Mouse (Mus musculus): ENCODE results near the gene Xpa.

Xpa gene

GRCm38 (mm10) chr4:46146881-46147280 lies 49.2 kb downstream of the Xpa start:
- no peak for DNase-seq (ENCODE audit: inconsistent ontology term)

- DNase-seq (ENCODE audit: inconsistent ontology term) = no peak
Observed at GRCm38 (mm10) chr4:46144323-46144722, 51.8 kb downstream of the Xpa start.

DNA sequence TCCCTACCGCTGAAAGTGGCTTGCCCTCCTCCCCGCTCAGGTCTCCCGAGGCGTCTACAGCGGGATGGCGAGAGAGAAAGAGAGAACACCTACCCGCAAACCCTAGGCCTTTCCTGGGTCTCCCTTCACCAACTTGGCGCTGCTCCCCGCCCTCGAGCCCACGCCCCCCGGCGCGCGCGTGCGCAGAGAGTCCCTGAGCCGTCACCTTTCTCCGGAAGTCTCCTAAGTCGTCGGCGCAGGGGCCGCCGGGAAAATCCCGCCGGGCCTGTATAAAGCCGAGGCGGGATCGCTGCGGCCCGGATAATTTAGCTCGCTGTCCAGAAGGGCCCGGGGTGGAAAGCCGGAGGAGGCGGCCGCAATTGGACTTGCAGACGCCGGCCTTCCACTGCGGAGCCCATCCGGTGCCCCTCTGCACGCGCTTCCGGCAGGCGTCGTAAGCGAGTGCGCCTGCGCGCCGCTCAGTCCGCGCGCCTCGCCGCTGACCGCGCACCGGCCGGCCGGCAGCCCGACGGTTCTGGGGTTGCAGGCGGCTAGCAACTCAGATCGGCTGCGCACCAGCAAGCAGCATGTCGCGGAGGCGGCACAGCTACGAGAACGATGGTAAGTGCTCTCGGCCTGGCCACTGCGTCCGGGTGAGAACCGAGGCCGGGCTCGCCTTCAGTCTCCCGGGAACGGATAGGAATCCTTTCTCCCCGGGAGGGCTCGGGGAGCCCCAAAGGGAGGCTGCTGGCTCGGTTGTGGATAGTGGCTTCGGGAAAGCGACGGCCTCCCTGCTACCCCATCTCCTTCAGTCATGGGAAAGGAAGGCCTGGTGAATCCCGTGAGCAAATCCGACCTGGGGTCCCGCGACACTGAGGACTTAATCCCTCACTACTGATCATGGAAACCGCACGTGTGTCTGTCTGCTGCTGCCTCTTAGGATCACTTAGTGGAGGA lies 57.6 kb downstream of the Xpa start, which contains the start of the genes Ncbp1 and Tstd2:
Gene Ncbp1 (plus strand): TSS at position 327 of the 936 bp plus-strand sequence.
Gene Tstd2 (minus strand): TSS at position 408 of the 936 bp plus-strand sequence.
- peak; percentile 99 for DNase-seq (ENCODE audit: inconsistent ontology term)

DNA sequence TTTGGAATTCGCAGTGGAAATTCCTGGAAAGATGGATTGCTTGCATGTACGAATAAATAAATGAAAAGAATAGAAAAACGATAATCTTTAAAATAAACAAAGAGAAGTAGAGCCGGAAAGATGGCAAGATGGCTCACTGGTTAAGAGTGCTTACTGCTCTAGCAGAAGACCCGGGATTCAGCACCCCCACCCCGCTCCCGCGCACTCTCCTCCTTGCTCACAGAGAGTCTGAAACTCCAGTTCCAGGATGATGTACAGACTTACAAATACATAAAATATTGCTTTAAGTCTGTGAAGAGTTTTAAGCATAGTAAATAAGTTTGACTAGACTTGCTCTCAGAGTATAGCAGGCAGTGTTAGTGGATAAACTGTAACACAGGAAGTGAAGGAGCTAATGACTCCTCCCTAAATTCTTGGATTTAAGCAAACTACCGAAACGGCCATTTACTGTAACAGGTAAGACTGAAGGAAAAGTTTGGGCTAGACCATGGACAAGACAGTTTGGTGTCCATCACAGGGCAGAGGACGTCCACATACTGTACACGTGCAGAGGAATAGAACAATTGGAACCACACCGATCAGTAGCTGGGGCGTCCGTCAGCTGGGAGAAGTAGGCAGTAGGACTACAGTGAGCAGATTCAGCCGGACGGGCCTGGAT lies 58.4 kb downstream of the Xpa start:
- DNase-seq (ENCODE audit: inconsistent ontology term) = peak; percentile 33

DNA sequence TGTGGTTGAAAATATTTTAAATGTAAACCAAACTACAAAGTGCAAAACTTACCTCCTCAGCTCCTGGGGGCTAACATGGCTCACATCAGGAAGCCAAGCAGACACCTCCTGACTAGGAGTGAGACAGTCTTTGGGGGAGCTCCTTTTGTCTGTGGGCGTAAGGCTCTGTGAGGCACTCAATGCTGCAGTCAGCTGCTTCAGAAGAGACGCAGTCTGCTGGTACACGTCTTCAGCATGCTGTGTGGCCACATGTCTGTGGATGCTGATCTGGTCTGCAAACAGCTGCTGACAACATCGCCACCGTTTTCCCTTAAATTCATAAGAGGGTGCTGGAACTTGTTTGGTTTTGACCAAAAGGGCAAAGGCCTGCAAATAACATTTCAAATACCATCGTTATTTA lies 64.3 kb downstream of the Xpa start:
- no peak for DNase-seq (ENCODE audit: inconsistent ontology term)

- DNase-seq (ENCODE audit: inconsistent ontology term) = peak; percentile 43
Observed at GRCm38 (mm10) chr4:46130221-46130620, 65.9 kb downstream of the Xpa start.

DNA sequence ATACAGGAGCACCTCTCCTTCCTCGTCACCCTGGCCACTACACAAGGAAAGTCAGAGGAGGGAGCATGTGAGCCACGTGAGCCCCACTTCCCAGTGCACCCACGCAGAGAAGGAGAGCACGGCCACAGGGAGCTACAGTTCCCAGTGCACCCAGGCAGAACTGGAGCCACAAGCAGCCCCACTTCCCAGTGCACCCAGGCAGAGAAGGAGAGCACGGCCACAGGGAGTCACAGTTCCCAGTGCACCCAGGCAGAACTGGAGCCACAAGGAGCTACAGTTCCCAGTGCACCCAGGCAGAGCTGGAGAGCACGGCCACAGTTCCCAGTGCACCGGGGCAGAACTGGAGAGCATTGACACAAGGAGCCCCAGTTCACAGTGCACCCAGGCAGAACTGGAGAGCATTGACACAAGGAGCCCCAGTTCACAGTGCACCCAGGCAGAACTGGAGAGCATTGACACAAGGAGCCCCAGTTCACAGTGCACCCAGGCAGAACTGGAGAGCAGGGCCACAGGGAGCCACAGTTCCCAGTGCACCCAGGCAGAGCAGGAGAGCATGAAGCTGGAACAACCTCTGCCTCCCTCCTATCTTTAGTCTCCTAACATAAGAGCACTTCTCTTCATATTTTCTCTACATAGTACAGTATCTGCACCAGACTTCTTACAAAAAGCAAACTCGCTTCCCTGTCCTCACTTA lies 66.7 kb downstream of the Xpa start:
- DNase-seq (ENCODE audit: inconsistent ontology term) = no peak

- peak; percentile 65 for DNase-seq (ENCODE audit: inconsistent ontology term)
Observed at GRCm38 (mm10) chr4:46126541-46126940, 69.6 kb downstream of the Xpa start.

- peak; percentile 30 for DNase-seq (ENCODE audit: inconsistent ontology term)
Observed at GRCm38 (mm10) chr4:46123358-46123757, 72.8 kb downstream of the Xpa start.

GRCm38 (mm10) chr4:46120767-46121166 lies 75.3 kb downstream of the Xpa start:
- no peak for DNase-seq (ENCODE audit: inconsistent ontology term)

DNA sequence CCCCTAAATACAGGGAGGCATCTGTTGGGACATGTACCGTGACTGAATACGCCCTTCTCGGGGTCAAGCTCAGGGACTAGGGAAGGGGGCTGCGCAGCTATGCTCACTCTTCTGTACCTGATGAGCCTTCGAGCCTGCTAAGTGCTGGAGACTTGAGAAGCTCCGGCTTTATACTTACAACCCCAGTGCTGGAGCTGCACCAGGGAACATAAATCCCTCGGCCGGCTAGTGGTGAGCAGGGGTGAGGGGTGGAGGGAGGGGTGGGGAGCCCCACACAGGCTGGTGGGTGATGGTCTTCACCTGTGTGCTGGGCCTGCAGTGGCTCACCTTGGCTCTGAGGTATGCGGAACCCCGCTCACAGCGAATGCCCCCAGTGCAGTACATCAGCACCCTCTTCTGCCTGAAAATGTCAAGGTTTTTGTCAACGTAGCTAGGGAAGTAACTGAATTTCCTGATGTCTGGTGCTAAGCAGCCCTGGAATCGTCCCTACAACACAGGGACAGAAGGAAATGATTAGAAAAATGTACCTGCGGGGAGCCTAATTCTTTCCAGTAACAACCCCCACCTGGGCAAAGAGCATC lies 76.5 kb downstream of the Xpa start:
- no peak for DNase-seq (ENCODE audit: inconsistent ontology term)

GRCm38 (mm10) chr4:46117536-46117935 lies 78.6 kb downstream of the Xpa start:
- DNase-seq (ENCODE audit: inconsistent ontology term) = no peak

DNA sequence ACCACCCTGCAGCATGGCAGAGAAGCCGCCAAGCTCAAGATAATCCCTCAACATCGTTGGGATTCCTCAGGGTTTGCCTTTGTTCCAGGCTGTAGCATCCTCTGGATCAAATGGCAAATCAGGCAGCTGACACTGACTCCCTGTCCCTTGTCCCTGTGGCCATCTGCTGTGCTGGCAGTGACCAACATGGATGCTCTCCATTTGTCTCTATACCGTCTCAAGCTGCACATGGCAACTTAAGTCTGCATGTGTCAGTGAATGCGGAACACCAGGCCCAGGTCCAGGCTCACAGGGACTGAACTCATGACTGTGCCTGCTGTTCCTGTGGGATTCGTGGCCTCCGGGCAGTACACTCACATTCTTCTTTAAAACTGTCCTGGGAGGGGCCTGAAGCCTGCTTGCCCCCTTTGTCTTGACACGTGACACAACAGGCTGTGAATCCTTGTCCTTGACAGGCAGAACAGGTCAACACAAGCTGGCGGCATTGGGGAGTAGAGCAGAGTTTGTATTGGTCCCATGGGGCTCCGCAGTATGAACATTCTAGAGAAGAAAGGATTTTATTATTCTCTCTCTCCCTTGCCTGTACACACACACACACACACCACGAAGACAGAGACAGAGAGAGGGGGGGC lies 79.5 kb downstream of the Xpa start:
- no peak for DNase-seq (ENCODE audit: inconsistent ontology term)

- DNase-seq (ENCODE audit: inconsistent ontology term) = no peak
Observed at GRCm38 (mm10) chr4:46115308-46115707, 80.8 kb downstream of the Xpa start.

GRCm38 (mm10) chr4:46111361-46111760 lies 84.8 kb downstream of the Xpa start:
- DNase-seq (ENCODE audit: inconsistent ontology term) = no peak

DNA sequence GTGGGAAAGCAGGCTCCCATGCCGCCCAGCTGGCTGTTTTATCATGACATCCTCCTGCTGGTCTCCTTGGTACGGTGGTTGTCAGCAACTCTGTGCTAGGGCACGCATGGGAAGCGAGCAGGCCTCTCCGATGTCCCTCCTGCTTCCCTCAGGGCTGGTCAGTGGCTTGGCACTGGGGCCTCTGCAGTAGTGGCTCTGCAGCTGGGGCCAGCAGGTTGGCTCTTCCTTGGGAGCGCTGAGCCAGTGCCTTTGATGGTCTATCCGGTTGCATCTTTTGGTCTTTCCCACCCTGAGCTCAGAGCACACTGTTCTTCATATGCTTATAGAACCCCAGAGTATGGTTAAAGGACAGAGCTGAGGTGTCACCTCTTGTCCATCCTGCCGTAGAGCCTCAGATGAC lies 86.0 kb downstream of the Xpa start:
- DNase-seq (ENCODE audit: inconsistent ontology term) = no peak

Measured in Muller cell, postnatal 12 days (primary cell).